Mouse (Mus musculus): Measurements from ENCODE around the gene Zscan20.

DNA sequence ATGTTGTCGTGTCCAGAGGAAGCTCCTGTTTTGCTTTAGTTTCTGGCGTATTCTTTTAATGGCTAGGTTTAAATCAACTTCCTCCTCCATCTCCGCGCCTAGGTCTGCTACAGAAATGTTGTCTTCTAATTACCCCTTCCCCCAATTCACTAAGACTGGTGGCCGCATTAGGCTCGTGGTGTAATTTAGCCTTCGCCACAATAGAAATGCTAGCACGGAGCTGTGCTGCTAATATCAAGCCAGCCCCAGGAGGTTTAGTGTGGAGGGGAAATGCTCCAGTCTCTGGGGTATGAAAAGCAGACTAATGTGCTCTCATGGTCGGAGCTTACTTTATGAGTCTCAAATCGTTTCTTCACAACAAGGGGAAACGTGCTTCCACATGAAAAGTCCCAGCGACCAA is 45.5 kb upstream of the Zscan20 start:
- TF ChIP-seq HCFC1 (IDR thresholded peaks at IDR 0.05; ENCODE audit: borderline replicate concordance, insufficient read depth, low read length): no peak
- TF ChIP-seq MAFK (IDR thresholded peaks at IDR 0.05; ENCODE audit: insufficient read depth, low read depth, low read length): no peak
- TF ChIP-seq CHD2 (IDR thresholded peaks at IDR 0.05; ENCODE audit: low read depth, low read length): no peak
- no peak for TF ChIP-seq ZC3H11A (IDR thresholded peaks at IDR 0.05; ENCODE audit: borderline replicate concordance, low read depth, low read length)
- no peak for TF ChIP-seq ZNF384 (IDR thresholded peaks at IDR 0.05; ENCODE audit: low read depth, low read length)

All from ES-E14 (cell line).